Mouse (Mus musculus) kidney, adult 8-10 months (tissue): Measurements from ENCODE around the gene Isyna1.

Source experiments
- DNase-seq, 2 experiments: peaks; one replicate each; pipeline ENCODE4 v3.0.0; 2022

Gene Isyna1

DNA sequence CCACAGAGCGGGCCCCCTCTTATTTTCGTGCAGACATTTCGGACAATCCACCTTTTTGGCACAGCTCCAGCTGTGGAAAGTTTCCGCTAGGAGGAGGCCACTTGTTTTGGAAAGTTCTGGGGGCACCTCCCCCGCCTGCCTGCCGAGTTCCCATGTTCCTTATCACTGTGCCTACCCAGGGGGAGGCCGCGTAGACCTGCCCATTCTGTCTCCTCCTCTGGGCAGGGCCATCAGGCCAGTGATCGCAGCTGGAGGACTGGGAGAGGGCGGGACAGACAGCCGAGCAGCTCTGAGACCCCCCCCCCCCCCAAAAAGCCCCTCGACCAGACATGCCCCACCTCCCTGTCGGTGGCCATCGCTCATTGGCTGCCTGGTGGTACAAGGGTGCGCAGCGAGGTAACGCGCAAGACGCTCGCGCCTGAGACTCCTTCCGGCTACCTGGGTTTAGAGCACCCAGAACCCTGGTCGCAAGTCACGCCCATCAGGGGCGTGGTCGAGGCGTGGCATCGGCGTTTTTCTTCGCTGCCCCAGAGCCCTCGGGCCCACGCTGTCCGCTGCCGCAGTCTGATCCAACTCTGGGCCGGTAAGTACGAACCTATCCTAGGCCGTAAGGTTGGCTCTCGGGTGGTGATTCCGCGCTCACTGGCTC is at the start of gene Isyna1:
Isyna1 (plus strand) TSS at position 413 of the 649 bp plus-strand sequence.
- DNase-seq = peak; percentile 87 to 89

DNA sequence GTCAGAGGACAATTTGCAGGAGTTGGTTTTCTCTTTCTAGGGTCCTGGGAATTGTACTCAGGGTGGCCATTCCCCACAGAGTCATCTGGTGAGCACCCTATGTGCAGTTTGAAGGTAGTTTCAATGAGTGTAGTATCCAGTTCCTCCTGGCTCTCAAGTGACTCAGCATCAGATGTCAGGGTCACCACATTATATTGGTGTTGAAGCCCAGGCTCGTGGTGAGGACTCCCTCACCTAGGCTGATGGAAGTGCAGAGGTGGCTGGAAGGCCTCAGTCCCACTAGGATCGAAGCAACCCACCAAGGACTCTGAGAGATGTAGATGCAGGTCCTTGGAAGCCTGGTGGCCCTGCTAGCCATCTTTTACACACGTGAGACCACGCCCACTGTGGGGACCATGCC is 47.8 kb upstream of the Isyna1 start:
- no peak for DNase-seq

DNA sequence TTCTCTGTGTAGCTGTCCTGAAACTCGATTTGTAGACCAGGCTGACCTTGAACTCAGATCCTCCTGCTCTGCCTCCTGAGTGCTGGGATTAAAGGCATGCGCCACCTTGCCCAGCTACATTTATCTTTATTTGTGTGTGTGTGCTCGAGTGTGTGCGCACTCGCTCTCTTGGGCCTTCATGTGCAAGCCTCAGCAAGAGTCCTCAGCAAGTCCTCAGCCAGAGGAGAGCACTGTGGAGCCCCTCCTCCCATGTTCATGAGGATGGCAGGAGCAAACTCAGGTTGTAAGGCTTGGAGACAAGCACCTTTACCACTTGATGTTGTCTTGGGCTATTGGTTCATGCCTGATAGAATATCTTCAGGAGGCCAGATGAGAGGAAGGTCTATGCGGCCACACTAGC is 46.4 kb upstream of the Isyna1 start:
- DNase-seq = no peak

DNA sequence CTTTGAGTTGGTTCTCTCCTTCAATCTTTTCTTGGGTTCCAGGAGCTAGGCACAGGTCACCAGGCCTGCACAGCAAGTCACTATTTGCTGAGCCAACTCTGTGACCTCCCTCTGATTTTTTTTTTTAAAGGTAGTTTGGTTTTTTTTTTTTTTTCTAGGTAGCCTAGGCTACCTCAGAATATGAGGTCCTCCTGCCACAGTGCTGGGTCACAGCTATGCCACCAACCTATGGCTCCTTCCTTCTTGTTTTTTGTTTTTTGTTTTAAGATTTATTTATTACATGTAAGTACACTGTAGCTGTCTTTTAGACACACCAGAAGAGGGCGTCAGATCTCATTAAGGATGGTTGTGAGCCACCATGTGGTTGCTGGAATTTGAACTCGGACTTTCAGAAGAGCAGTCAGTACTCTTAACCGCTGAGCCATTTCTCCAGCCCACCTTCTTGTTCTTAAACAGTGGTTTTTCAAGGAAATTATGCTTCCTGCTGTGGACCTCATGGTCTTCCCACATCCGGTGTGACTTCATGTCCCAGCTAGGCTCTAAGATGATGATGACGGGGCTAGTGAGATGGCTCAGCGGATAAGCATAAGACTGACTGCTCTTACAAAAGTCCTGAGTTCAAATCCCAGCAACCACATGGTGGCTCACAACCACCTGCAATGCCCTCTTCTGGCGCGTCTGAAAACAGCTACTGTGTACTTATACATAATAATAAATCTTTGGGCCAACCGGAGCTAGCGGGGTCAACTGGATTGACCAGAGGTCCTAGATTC is 44.6 kb upstream of the Isyna1 start:
- no peak for DNase-seq

DNA sequence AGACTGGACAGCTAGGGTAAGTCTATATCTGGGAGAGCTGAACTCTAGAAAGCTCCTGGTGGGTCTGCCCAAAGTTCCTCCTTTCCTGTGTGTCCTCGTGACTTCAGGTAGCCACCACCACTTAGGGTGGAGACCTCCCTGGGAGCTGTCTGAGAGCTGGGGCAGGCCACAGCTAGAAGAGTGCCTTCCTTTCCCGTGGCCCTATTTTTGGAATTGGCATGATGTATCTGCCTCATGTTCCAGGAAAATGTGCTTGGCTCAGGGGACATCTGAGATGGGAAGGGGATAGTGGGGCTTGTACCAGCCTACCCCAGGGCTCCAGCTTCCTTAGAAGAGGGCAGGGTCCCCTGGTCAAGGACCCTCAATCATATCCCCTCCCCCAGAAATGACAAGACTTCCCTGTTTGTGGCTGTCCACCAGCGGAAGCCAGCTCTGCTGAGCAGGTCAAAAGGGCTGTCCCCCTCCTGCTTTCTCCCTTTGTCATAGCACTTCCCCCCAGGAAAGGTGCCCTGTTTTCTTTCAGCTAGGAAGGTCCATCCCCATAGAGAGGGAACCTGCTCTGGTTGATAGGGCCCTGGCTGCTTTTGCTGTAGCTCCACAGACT is 42.5 kb upstream of the Isyna1 start:
- DNase-seq = no peak

DNA sequence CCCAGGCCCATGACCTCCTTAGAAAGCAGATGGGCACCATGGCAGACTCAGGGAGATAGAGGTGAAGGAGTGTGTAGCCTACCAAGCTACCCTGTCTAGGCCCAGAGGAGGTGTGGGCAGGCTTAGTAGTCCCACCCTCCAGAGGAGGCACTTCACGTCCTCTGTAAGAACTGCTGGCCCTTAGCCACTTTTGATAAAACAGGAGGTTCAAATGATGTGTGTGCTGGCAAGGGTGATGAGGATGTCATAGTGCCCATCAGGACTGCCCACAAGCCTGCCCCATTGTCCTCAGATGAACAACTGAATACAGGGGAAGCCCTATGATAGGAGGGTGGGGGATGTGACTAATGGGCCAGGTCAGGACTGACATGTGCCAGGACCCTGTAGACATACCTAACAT is 41.3 kb upstream of the Isyna1 start:
- DNase-seq = no peak

DNA sequence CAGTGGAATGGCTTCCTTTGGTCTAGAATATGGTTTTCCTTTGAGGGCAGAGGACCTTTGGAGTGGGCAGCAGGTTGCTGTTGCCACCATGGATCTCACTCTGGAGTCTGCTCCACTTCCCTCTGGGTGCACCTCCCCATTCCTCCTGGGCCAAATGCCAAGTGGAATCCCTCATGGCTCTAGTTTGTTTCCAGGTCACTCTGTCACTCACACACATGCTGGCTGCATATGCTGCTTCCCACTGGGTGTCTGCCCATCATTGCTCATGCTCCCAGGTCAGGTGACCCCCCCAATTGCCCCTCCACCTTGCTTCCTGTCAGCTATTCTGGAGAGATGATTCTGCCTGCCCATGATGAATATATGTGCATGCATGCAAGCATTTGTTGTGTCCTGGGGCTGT is 40.4 kb upstream of the Isyna1 start:
- DNase-seq = peak; percentile 57 to 64

DNA sequence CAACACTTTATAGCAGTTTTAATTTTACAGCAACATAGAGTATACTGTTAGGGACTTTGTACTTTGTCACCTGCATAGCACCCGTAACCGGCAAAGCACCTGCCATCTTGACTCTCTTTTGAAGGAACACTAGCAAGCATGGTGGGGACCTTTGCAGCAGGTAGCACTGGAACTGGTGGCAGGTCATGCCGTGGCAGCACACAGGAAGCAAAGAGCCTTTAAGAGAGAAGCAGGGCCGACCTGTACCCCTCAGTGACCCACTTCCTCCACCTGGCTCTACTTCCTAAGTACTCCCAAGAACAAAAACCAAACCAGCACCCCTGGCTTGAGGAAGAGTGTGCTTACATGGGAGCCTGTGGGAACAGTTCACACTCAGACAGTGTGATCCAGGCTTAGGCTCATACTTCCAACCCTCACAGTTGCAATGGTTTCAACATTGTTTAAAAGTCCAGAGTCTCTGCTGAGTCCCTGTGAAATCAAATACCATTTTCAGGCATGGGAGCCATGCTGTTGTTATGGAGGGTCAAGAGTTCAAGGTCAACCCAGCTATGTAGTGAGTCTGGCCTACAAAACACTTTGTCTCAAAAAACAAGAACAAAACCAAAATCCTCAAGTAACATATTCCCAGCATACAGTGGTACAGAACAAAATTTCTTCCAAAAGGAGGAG is 39.0 kb upstream of the Isyna1 start:
- no peak for DNase-seq

DNA sequence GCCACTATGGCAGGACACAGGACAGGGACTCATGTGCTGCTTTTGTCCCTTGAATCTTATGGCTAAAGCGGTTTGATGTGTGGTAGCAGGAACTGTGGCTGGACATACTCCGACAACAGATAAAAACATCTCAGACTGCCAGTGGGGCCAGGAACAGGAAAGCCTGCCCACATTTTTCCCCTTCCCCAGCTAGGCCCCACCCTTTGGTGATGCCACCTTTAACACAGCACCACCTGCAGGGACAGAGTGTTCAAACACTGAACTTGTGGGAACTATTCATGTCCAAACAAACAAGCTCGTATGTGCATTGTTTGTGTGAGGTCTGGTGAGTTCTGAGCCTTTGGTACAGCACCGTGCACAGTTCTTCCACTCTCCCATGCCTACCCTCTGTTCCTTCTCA is 35.8 kb upstream of the Isyna1 start:
- DNase-seq = no peak

DNA sequence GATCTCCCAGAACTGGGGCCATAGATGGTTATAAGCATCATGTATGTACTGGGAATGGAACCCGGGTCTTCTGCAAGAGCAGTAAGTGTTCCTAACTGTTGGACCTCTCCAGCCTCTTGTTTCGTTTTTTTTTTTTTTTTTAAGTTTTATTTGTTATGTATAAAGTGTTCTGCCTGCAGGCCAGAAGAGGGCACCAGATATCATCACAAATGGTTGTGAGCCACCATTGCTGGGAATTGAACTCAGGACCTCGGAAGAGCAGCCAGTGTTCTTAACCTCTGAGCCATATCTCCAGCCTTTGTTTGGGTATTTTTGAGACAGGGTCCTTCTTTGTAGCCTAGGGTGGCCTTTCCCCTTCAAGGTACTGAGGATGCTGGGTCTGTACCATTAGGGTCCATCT is 35.2 kb upstream of the Isyna1 start:
- no peak for DNase-seq

DNA sequence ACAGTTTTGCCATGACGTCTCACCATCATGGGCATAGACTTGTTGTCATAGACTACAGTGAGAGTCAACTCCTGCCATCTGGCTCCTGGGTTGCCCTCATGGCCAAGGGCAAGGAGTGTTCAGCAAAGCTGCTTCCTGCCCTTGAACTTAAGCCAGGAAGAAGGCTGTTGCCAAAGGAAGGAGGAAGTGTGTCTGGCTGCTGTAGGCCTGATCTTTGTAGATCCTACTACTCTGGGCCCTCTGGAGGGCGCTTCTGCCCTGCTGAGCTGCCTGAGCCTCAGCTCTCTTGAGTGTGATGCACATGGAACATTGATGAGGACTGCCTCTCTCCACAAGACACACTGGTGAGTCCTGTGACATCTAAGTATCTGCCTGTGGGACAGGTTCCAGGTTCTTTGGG is 34.1 kb upstream of the Isyna1 start:
- DNase-seq = peak; percentile 71 to 75

DNA sequence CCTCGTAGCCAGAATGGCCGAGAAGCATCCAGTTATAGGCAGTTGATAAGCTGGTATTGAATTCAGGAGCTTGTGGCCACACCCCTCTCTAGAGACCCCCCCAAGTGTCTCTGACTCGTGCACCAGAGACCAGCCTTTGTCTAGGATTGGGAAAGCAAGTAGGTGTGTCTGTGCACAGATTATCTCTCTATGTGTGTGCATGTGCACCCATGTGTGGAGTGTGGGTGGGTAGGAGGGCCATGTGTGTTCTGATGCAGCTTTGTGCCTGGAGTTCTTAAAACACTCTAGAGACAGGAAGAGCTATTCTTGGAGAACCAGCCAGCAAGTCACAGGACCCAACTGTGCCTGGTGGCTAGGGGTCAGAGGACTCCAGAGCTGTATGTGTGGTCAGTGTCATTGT is 33.6 kb upstream of the Isyna1 start:
- DNase-seq = no peak

DNA sequence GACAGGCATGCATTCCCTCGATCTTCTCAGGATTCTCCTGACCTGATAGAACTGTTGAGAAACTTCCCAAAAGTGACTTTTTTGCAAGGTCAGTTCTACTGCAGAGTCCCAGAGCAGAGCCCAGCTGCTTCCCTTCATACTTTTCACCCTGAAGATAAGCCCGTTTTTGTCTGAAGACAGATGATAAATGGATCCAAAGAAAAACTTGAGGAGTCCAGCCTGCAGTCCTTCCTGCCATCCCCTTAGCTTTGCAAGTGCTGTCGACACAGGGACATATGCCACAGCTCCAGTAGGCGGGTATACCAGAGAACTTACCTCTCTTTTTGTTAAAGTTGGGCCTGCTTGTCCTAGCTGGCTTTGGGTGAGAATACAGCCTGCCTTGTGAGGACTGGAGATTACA is 32.8 kb upstream of the Isyna1 start:
- DNase-seq = no peak

DNA sequence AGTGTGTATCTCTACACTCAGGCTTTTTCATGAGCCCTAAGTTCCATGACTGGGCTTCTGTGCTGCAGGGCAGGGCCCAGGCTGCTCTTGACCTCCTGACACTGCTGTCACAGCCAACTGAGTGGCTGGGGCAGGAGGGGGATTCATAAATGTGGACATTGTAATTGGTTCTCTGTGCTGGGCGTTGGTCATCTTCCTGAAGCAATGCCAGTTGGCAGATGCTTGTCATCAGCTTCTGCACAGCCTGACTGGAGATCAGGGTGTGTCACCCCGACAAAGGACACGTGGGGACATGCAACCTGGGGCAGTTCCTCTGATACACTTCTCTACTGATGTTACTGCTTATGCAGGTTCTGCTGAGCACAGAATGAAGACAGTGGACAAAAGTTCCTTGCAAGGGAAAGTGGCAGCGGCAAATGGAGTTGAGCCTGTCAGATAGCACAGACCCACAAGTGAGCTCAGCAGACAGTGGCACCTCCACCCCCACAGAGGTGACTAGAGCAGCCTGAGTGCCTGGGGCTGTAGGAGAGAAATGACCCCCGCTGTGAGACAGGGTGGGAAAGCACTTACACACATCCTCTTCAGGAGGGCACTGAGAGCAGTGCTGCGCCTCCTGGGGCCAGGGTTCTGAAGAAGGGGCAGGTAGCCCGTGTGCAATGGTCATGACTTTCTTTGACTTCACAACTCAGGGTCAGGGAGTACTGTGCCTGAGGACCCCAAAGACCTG is 32.2 kb upstream of the Isyna1 start:
- no peak for DNase-seq

DNA sequence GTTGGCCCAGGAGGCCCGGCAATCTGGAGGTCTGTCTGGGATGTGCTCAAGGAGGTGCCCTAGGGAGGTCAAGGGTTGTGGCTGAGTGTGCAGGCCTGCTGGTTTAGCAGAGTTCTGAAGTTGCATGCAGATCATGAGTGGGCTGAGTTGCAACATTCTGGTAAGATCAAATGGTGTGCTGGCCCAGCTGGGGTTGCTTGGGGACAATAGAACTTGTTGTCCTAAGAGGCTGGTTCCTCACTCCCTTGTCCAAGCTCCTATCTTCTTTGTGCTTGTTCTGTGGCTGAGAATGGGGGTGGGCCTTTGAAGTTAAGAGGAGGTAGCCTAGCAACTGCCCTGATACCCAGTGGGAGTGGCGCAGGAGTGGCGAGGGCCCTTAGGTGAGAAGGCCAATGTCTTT is 31.4 kb upstream of the Isyna1 start:
- DNase-seq = no peak

DNA sequence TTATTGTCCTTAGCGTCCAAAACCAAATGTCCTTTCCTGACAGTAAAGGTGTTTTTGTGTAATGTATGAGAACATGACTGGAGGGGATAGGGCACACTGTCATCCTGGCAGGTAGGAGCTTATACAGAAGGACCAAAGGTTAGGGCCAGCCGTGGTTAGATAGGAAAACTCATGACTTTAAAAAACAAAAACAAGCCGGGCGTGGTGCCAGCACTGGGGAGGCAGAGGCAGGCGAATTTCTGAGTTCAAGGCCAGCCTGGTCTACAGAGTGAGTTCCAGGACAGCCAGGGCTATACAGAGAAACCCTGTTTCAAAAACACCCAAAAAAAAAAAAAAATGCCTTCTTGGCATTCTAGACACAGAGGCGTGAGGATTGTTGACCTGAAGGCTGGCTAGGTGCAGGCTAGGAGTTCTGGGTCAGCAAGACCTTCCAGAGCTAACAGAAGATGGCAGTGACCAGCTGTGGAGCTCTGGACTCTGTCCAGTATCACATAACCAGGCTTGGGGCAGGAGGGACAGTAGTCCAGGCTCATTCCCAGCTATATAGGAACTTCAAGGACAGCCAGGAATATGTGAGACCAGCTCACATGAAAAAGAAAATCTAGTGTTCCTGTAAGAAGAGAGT is 30.3 kb upstream of the Isyna1 start:
- DNase-seq = no peak

DNA sequence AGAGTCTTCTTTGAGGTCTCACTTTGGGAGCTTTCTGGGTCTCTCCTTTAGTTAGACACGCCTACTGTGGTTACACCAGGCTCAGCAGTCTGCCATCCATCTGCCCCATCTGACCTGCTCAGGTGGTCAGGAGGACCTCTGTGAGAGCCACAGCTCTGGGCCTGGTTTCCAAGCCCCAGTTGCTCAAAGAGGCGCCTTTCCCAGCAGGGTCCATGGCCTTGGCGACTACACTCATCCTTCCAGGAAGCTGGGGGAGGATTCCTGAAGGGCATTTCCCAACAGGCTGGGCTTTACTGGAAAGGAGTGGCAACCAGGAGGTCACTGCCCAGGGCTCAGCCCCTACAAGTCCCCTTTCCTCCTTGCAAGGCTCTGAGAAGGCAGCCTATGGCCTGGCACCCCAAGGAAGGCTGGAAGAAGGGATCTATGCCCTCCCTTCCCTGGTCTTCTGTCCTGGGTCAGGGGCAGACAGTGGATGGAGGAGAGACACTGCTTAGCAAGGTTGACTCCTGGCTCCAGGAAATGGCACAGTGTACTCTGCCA is 29.4 kb upstream of the Isyna1 start:
- no peak for DNase-seq

DNA sequence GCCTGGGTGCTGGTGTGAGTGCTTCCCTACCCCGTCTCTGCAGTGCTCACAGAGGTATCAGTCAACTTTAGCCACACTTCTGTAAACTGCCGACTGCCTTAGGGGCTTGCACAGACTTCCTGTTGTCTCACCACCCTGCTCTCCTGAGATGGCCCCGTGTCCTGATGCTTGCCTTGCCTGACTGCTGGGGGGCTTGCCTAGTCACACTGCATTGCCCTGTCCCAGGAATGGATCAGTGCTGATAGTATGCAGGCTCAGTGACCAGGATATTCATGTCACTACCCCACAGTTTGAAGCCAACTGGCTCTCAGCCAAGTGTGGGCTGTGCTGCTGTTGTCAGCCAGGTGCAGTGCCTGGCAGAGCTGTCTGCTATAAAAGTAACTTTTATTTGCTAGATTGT is 28.6 kb upstream of the Isyna1 start:
- peak; percentile 55 to 61 for DNase-seq

DNA sequence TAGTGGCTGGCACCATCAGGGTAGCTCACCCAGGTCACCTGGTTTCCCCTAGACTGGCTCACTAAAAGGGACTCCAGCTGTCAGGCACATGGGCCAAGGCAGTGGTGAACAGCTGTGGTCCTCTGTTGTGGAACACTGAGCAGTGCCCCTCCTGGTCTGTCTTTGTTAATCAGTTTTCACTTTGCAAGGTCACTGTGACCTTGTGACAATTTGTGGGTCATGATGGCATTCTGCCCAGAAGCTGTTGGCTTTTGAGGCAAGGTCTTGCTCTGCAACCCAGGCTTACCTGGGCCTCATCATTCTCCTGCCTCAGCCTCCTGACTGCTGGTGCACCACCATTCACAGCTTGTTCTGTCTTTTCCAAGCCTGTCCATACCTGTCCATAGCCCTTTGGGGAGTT is 23.8 kb upstream of the Isyna1 start:
- no peak for DNase-seq

DNA sequence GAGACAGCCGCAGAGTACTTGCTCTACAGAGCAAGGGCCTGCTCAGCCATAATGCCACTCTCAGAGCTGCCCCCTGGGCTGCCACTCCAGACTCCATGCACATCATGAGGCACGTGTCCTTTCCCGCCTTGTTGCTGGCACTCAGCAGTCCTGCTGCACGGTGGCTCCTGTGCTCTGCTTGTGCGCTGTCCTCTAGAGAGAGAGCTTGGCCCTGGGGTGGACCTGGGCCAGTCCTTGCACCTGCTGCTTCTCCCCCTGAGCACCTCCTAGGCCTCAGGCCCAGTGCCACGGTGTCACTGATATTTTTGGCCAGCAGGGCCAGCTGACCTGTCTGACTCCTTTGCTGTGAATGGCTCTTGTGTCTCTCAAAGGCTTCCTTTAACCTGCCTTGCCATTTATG is 23.2 kb upstream of the Isyna1 start:
- no peak for DNase-seq

DNA sequence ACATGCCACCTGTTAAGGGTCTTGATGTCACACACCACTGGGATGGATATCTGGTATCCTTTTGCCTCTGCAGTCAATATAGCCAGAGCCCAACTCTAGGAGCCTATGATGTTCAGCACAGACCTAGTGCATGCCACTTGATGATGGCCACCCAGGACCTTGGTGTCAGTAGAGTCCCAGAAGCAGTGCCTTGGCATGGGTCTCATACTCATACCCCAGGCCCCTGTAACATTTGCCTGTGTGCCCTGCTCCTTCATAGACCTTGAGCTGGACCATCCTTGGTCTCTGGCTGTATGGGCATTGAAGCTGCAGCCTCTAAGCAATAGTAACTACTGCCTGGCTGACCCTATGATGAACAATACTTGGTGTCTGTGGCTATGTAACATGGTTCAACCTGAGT is 19.9 kb upstream of the Isyna1 start:
- no peak for DNase-seq

DNA sequence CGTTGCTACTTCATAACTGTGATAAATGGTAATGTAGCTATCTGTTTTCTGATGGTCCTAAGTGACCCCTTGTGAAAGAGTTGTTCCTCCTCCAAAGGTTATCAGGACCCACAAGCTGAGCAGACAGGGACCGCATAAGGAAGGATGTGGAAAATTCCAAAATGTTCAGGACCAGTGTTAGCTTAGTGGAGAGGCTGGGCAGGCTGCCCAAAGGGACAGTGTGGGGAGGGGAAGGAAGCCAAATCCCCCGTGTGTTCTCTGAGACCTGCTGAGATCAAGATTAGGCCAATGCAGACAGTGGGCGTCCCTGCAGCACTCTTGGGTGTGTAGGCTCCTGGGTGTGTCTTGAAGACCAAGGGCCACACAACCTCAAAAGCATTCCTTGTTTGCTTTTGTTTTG is 19.3 kb upstream of the Isyna1 start:
- DNase-seq = peak; percentile 73 to 77
